Mouse (Mus musculus) cortical plate, adult 2 months (tissue): ENCODE results near the gene Tmem86a.

Experiments
- CTCF ChIP-seq: fragments of 200-500 bp; IDR thresholded peaks from 2 replicates; pipeline ENCODE4 v1.5.1; 2011; ENCODE audit warnings: mild to moderate bottlenecking, control low read depth, low read length; ENCODE audit not compliant: insufficient read depth; ENCODE audit errors: extremely low read depth
- POLR2A ChIP-seq: fragments of 200-500 bp; IDR thresholded peaks from 2 replicates; pipeline ENCODE4 v1.6.1; 2011; ENCODE audit warnings: mild to moderate bottlenecking, low read length, control low read depth; ENCODE audit not compliant: insufficient read depth; ENCODE audit errors: extremely low read depth

- TF ChIP-seq CTCF (no peak), POLR2A (no peak)
Measured at GRCm38 (mm10) chr7:47022482-47022881, 27.9 kb upstream of the Tmem86a start.
